Mouse (Mus musculus) testis, adult 2 months (tissue): ENCODE measurements around the gene Erc1. TPM values are rescaled to one million over a fixed set of nuclear protein-coding genes. Genes with fewer than 3 reads are reported as not detected.

ENCODE experiments used
- H3K27ac ChIP-seq: fragments of 200-500 bp; 2 replicates; pipeline ENCODE4 v1.5.1; 2012; ENCODE audit warnings: low read depth, low read length; ENCODE audit not compliant: control insufficient read depth, insufficient read depth
- H3K27me3 ChIP-seq: fragments of 200-500 bp; 2 replicates; pipeline ENCODE4 v1.6.1; 2012; ENCODE audit warnings: mild to moderate bottlenecking, low read length, moderate library complexity; ENCODE audit not compliant: control insufficient read depth, insufficient read depth
- H3K36me3 ChIP-seq: fragments of 200-500 bp; 2 replicates; pipeline ENCODE4 v1.6.1; 2012; ENCODE audit warnings: mild to moderate bottlenecking, low read length; ENCODE audit not compliant: control insufficient read depth, insufficient read depth
- H3K4me1 ChIP-seq: fragments of 200-500 bp; 2 replicates; pipeline ENCODE4 v1.6.1; 2012; ENCODE audit warnings: low read length; ENCODE audit not compliant: control insufficient read depth, insufficient read depth
- H3K4me3 ChIP-seq: fragments of 200-500 bp; 2 replicates; pipeline ENCODE4 v1.5.1; 2012; ENCODE audit warnings: low read depth, mild to moderate bottlenecking, low read length, moderate library complexity, mixed read lengths; ENCODE audit not compliant: control insufficient read depth
- CTCF ChIP-seq: fragments of 200-500 bp; IDR thresholded peaks from 2 replicates; pipeline ENCODE4 v1.5.1; 2012; ENCODE audit warnings: low read depth, mild to moderate bottlenecking, inconsistent platforms, low read length, moderate library complexity; ENCODE audit not compliant: control insufficient read depth, insufficient read depth, insufficient replicate concordance
- POLR2A ChIP-seq: fragments of 200-500 bp; IDR thresholded peaks from 2 replicates; pipeline ENCODE4 v1.6.1; 2012; ENCODE audit warnings: low read depth, mild to moderate bottlenecking, inconsistent platforms, low read length, moderate library complexity; ENCODE audit not compliant: control insufficient read depth
- polyA plus RNA-seq: library from polyadenylated mRNA; depleted of rRNA; stranded (reverse); fragments of >200 nt; gene quantifications from 2 replicates; pipeline ENCODE4 v1.2.3, GENCODE M21; 2012

Erc1 gene
- polyA plus RNA-seq, 1 experiment, result 9.9 TPM

DNA sequence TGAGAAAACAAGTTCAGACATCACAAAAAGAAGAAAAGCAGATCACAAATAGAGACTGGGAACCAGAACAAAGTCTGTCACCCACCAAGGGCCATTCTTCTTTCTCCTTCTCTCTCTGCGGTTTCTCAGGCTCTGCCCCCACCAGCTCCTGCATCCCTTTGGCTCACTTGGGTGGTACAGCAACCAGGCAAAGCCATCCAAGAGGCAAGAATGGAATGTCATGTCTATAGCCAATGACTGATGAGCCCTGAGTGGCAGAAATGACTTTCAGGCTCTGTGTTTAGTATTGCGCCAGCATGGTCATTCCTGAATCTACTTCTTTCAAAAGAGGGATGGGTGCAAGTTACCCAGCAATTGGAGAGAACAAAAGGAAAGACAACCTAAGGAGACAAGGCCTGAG lies 257.1 kb downstream of the Erc1 start:
- Histone ChIP-seq H3K4me1 (no peaks in the 10 kb centered on the region), H3K4me3 (no peak overlapping the region), H3K27ac (no peak overlapping the region), H3K27me3 (no peaks in the 10 kb centered on the region), H3K36me3 (no peaks in the 10 kb centered on the region)
- TF ChIP-seq CTCF, result no peak
- no peak for TF ChIP-seq POLR2A

DNA sequence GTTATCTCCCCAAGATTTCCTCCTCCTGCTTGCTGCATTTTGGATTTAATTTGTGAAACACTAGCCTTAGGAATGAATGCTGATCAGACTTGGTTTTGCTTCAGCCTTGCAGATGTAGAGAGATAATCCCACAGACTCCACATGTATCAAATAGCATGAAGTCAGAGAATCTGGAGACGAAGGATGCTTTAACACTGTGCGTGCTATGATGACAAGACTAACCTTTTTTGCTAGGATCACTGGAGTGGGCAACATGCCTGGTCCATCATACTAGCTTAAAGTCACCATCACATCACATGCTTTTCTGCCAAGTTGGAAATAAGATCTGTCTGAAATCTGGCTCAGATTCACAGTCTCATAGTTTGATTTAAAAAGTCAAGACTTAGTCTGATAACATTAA lies 260.1 kb downstream of the Erc1 start:
- Histone ChIP-seq H3K27me3 (no peaks in the 10 kb centered on the region), H3K4me1 (no peaks in the 10 kb centered on the region), H3K36me3 (no peaks in the 10 kb centered on the region), H3K27ac (no peak overlapping the region), H3K4me3 (no peak overlapping the region)
- TF ChIP-seq CTCF (no peak), POLR2A (no peak)

DNA sequence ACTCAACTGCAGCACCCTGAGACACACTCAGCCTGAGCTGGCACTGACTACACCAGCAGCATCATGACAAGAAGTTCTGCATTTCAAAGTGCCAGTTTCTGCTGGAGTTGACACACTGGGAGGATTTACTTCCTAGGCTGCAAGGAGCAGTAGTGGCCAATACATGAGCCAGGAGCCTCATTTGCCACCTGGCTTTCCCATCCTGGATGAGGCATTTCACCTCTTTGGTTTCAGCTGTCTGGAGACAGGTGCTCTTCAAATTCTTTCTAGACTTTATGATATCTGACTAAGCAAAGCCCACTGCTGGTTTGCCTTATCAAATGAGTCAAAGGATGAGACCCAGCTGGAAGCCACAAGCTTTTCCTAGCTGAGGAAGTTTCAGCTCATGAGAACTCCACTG lies 260.5 kb downstream of the Erc1 start:
- H3K4me1 ChIP-seq, result no peaks in the 10 kb centered on the region
- H3K36me3 ChIP-seq, result no peaks in the 10 kb centered on the region
- H3K27ac ChIP-seq, result no peak overlapping the region
- no peak overlapping the region for H3K4me3 ChIP-seq
- H3K27me3 ChIP-seq, result no peaks in the 10 kb centered on the region
- TF ChIP-seq POLR2A (no peak), CTCF (no peak)

DNA sequence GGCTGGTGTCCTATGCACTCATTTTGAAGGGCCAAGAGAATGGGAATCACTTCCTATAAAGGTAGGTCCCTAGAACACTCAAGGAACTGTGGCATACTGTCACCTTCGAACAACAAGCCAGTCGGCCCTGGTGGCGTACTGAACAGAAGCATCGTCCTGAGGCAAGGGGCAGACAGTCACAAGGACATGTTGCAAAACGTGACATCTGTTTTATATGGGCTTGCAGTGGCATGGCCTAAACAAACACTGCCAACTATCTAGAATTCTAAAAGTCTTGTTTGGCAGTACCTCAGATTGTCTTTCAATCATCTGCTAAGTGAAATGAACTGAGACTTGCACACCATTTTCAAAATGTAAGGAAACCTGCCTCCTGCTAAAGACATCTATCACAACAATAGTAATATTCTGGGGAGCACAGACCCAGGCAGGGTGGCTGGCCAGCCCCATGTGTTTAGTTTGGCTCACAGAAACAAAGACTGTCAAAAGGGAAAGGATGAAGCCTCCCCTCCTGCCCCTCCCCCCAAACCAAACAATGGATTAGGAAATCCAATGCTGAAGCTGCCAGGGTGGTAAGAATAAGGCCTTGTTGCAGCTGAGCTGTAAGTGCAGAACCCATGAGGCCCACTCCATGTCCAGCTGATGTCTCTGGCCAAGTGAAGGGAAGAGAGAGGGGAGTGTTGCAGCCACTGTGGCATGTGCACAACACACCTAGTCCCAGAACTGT lies 262.2 kb downstream of the Erc1 start:
- TF ChIP-seq POLR2A (no peak), CTCF (no peak)
- no peaks in the 10 kb centered on the region for H3K4me1 ChIP-seq
- H3K27ac ChIP-seq, result no peak overlapping the region
- no peak overlapping the region for H3K4me3 ChIP-seq
- no peaks in the 10 kb centered on the region for H3K27me3 ChIP-seq
- H3K36me3 ChIP-seq, result no peaks in the 10 kb centered on the region

DNA sequence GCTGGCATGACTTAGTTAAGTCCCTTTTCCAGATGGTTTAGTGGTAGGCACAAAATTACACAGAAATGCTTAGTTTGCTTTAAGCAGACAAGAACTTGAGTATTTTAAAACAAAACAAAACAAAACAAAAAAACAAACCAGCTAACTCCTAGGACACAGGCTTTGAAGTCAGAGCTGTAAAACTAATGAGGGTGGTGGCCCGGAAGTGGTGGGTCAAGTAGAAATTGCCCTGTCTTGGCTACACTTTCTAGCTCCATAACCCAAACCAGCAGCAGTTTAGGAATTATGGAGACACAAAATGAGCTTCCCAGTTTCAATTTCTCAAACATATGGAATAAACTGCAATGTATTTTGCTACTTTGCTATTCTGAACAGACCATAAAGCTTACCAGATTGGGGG lies 263.9 kb downstream of the Erc1 start:
- Histone ChIP-seq H3K27me3 (no peaks in the 10 kb centered on the region), H3K4me3 (no peak overlapping the region), H3K36me3 (no peaks in the 10 kb centered on the region), H3K27ac (no peak overlapping the region), H3K4me1 (no peaks in the 10 kb centered on the region)
- TF ChIP-seq CTCF (no peak), POLR2A (no peak)

DNA sequence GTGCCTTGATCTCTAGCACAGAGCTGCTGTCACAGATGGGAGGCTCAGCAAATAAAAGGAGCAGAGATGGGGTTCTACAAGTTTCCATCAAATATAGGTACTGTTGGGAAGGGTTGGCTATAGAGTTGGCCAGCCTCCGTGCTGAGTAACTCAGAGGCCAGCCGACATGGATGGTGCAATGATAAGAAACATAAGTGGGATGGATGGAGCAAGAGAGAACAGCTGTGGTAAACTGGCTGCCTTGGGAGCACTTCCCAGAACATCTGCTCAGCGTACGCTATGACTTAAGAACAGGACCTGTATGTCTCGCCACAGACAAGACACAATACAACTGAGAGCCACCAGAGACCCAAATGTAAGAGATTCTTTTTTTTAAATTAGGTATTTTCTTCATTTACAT lies 264.8 kb downstream of the Erc1 start:
- Histone ChIP-seq H3K4me1 (no peaks in the 10 kb centered on the region), H3K4me3 (no peak overlapping the region), H3K27ac (no peak overlapping the region), H3K36me3 (no peaks in the 10 kb centered on the region), H3K27me3 (no peaks in the 10 kb centered on the region)
- TF ChIP-seq POLR2A (no peak), CTCF (no peak)

DNA sequence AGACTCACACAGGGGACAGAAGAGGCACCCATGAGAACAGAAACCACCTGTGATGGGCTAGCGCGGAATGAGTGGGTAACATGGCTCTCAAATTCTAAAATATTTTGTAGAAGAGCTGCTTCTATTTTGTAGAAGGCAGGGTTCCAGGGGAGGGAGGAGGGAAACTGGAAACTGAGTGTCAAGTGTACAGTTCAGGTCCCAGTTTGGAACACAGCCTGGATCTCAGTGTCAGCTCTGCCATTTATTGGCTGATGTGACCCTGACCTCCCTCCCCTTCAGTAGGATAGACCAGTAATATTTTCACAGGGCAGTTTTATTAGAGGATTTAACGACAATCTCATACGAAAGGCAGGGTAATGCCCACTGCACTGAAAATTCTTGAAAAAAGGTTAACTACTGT lies 271.3 kb downstream of the Erc1 start:
- no peak overlapping the region for H3K4me3 ChIP-seq
- no peak overlapping the region for H3K27ac ChIP-seq
- TF ChIP-seq CTCF, result no peak
- TF ChIP-seq POLR2A, result no peak

More for the DNA sequence above, 271.3 kb downstream of the Erc1 start:
- Histone ChIP-seq H3K4me1 (no peaks in the 10 kb centered on the region), H3K36me3 (no peaks in the 10 kb centered on the region), H3K27me3 (no peaks in the 10 kb centered on the region)
